Mouse (Mus musculus) monocyte, adult 2 months (primary cell): ENCODE measurements around the gene Oas1h.
"Not testable (repeated sequence)": the region's sequence is repeated elsewhere in the genome, so short reads cannot be mapped to it uniquely, and the experiment has no call there.

Experiments used
- DNase-seq, 2 experiments: peaks; one replicate each; pipeline ENCODE4 v3.0.0; 2022; ENCODE audit warnings: low spot score in 2 of 2, low read depth in 1 of 2

Gene Oas1h

DNA sequence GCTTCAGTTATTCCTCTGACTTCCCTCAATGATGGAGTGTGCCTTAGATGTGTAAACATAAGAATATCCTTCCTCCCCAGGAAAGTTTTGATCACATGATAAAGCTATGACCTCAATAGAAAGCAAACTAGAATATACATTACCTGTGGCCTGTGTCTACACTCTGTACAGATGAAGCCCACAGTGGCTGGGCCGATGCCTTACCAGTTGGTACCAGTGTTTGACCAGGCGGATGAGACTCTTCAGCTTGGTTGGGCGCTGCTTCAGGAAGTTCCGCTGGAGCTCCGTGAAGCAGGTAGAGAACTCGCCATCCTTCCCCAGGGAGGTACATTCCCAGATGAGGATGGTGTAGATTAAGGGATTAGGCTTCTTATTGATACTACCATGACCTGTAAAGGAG lies 20.5 kb downstream of the Oas1h start:
- not testable (repeated sequence) for DNase-seq

DNA sequence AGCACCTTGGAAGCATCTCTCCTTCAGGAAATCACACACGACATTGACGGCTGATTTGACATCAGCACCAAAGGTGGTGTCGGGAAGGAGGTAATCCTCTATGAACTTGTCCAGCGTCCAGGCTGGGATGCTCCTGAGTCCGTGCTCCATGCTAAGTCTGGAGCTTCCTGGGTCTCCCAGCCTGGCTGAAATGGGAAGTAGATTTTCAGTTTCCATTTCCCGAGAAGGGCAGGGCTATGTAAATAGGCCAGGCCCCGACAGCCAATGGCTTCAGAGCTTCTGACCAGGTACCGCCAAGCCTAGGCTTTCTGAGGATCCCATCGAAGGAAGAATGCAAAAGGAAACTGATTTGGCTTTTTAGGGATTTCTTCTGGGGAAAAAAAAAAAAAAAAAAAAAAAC lies 26.2 kb downstream of the Oas1h start, which contains the start of gene Oas1g:
Gene Oas1g, minus strand, starts transcription at position 201 of the 400 bp plus-strand sequence.
- not testable (repeated sequence) for DNase-seq

GRCm38 (mm10) chr5:120887831-120888230 lies 26.6 kb downstream of the Oas1h start:
- DNase-seq = no peak

GRCm38 (mm10) chr5:120888294-120888815 lies 27.1 kb downstream of the Oas1h start:
- not testable (repeated sequence) for DNase-seq

DNA sequence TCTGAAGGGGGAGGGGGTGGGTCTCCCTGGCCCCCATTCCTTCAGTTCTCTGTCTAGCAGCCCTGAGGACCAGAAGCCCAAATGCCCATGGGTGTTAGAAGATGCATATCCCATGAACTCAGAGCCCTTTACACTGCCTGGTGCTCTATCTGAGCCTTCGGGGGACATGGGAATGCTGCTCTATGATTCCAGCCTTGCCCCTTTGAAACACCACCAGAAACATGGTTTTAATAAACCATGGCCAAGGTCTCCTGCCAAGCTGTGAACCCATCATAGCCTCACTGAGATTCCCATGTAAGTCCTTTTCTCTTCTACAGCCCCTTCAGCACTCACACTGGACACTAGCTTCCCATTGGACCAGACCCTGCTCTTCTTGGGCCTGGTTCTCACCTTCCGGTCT lies 28.8 kb downstream of the Oas1h start:
- DNase-seq = no peak

GRCm38 (mm10) chr5:120890991-120891390 lies 29.8 kb downstream of the Oas1h start:
- DNase-seq = no peak

GRCm38 (mm10) chr5:120891566-120892242 lies 30.5 kb downstream of the Oas1h start:
- not testable (repeated sequence) for DNase-seq

DNA sequence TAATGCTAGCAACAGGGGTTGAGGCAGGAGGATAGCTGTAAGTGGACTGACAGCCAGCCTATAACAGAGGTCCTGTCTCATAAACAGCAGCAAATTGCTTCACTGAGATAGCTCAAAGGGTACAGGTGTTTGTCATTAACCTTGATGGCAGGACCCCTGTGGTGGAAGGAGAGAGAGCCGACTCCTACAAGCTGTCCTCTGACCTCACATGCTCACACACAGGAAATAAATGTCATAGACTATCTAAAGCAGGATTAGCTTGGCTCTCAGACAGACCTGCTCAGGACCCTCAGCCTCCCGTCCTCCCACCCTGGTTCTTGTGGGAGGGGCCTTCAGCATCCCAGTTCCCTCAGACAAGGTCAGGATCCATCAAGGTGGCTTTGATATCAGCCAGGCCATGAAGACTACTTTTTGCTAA lies 31.0 kb downstream of the Oas1h start:
- no peak for DNase-seq

- DNase-seq = not testable (repeated sequence)
Measured at GRCm38 (mm10) chr5:120893866-120894265, 32.6 kb downstream of the Oas1h start.

DNA sequence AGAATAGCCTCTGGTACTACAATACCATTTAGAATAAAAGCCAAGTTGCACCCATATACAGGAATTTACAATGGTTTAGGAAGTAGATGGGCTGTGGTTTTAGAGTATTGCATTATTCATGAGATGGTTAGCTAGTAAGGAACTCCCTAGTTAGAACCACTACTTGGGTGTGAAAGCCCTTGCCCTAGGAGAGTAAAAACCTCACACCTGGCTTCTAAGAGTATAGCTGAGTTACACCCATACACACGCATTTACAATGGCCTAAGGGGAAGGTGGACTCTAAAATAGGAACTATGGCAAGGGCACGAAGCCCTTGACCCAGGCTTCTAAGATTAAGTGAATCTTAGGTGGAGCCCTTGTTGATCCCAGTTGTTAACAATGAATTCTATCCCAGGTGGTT lies 33.5 kb downstream of the Oas1h start:
- not testable (repeated sequence) for DNase-seq

DNA sequence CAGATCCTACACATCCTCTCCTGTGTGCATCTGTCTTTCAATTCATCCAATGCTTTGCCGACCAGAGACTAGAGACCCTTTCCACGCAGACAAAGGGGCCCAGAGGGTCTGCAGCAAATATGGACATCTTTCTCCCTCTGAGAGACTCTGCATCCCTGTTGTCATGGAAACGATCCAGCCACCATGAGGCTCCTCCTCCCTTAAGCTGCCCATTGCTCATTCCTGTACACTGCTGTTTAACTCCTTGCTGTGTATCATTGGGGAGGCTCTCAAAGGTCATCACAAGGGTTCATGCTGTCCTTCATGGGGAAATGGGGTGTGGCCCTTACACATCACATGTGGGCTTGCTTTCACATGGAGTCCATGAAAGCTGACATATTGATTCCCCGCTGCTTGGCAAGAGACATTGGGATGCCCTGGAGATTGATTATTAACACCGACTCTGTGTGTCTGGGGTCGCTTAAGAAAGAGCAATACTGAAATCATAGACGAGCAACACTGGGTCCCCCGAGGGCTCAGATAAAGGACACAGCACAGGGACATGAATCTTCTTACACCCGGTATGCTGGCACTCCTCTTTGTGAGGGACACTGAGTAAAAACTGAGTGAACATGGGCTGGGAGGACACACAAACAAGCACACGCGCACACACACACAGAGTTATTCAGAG lies 34.1 kb downstream of the Oas1h start:
- DNase-seq = no peak

- DNase-seq = no peak
Measured at GRCm38 (mm10) chr5:120898307-120898706, 37.1 kb downstream of the Oas1h start.

DNA sequence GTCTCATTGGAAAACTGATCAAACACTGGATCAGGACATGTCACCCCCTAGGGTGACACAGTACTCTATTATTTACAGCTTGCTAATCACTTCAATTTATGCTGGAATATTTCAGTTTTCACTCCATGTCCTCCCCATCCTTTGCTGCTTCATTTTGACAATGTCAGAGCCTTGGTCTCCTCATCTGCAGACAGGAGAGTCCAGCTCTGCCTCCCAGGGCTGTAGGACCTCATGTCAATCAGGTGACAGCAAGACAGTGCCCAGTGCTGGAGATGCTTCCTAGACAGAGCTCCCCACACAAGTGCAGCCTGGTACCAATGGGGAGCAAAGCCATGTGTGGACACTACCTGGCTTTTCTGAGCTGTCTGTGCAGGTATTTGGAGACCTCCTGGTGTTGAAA lies 37.5 kb downstream of the Oas1h start:
- DNase-seq = no peak

- no peak for DNase-seq
Measured at GRCm38 (mm10) chr5:120900666-120901065, 39.4 kb downstream of the Oas1h start.

- no peak for DNase-seq
Measured at GRCm38 (mm10) chr5:120902056-120902455, 40.8 kb downstream of the Oas1h start.

DNA sequence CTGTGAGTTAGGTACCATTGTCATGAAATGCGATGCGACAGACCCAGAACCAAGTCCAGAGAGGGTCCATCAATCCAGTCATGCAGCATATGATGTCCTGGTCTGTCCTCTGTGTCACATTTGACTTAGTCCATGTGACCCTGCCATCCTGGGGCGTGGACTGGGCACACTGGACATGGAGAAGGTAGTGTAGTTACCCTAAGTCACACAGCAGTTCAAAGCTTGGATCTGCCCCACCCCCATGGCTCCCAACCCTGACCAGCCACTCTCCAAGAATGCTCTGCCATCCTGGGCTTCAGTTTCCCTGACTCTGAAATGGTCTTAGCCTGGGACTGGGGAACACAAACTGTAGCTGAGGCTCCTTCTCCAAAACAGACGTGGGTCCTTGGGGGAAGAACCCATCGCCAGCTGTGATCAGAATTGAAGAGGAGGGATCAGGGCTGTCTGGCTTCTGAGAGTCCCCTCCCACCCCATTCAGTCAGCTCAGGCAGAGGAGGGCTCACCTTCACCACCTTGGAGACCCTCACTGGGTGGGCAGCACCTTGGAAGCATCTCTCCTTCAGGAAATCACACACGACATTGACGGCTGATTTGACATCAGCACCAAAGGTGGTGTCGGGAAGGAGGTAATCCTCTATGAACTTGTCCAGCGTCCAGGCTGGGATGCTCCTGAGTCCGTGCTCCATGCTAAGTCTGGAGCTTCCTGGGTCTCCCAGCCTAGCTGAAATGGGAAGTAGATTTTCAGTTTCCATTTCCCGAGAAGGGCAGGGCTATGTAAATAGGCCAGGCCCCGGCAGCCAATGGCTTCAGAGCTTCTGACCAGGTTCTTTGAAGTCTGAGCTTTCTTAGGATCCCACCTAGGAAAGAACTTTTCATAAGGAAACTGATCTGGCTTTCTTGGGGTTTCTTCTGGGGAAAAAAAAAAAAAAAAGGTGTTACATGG lies 45.8 kb downstream of the Oas1h start, which contains the start of gene Oas1a:
Gene Oas1a, minus strand, starts transcription at position 731 of the 943 bp plus-strand sequence.
- DNase-seq = not testable (repeated sequence)

GRCm38 (mm10) chr5:120908196-120908920 lies 47.1 kb downstream of the Oas1h start:
- DNase-seq = no peak

DNA sequence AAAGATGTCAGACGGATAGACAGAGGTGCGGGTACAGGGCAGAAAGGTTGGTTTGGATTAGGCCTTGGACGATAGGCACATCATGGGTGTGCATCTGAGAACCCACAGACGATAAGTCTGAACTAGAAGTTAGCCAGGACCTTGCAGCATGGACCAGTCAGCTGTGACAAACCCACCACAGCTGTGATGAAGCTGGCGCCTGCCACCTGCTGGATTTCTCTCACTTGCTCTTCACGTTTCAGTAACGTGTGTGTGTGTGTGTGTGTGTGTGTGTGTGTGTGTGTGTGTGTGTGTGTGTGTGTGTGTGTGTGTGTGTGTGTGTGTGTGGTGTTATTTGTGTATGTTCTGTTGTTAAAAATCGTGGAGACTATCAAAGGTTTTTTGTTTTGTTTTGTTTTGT lies 53.0 kb downstream of the Oas1h start, which contains the start of gene Oas1d:
Gene Oas1d, plus strand, starts transcription at position 333 of the 400 bp plus-strand sequence.
- DNase-seq = not testable (repeated sequence)

GRCm38 (mm10) chr5:120919156-120919935 lies 58.1 kb downstream of the Oas1h start:
- DNase-seq = not testable (repeated sequence)

GRCm38 (mm10) chr5:120920296-120920695 lies 59.1 kb downstream of the Oas1h start:
- DNase-seq = no peak
